Mouse (Mus musculus) erythroblast, embryonic 14.5 days (primary cell): ENCODE measurements around the gene Btbd9.

Experiments
- GATA1 ChIP-seq: IDR thresholded peaks from 2 replicates; pipeline ENCODE4 v1.6.1; 2012; ENCODE audit warnings: low read length, inconsistent platforms, mixed read lengths
- TAL1 ChIP-seq: IDR thresholded peaks from 3 replicates; pipeline ENCODE4 v1.6.1; 2012; ENCODE audit warnings: low read length, inconsistent platforms, mixed read lengths

- TF ChIP-seq GATA1 (no peak), TAL1 (no peak)
Observed at GRCm38 (mm10) chr17:30402871-30403270, 173.4 kb downstream of the Btbd9 start.
